Mouse (Mus musculus) bone marrow, adult 2 months (tissue): ENCODE measurements at regions not wholly inside any gene's neighbourhood (a gene's known extent, or its start where the extent isn't known, plus 50 kb on each side); places are given as distances from the start of the nearest gene placed in this dataset.

Experiments used
- CTCF ChIP-seq: fragments of 200-500 bp; IDR thresholded peaks from 2 replicates; pipeline ENCODE4 v1.5.1; 2011; ENCODE audit warnings: low read length, control low read depth; ENCODE audit not compliant: control insufficient read depth, insufficient read depth
- POLR2A ChIP-seq: fragments of 200-500 bp; IDR thresholded peaks from 2 replicates; pipeline ENCODE4 v1.6.1; 2011; ENCODE audit warnings: low read depth, mild to moderate bottlenecking, control low read depth, low read length, borderline replicate concordance; ENCODE audit not compliant: control insufficient read depth

GRCm38 (mm10) chr10:118052477-118052876 is 89.1 kb upstream of the Mdm1 start:
- no peak for TF ChIP-seq POLR2A
- TF ChIP-seq CTCF: no peak
